Mouse (Mus musculus) heart, adult 2 months (tissue): Measurements from ENCODE around the gene Cldn7. TPM values are rescaled to one million over a fixed set of nuclear protein-coding genes. Genes with fewer than 3 reads are reported as not detected.

Experiments
- DNase-seq, 2 experiments: peaks; one replicate each; pipeline ENCODE4 v3.0.0; 2021
- H3K27ac ChIP-seq: fragments of 200-600 bp; 2 replicates; pipeline ENCODE4 v1.8.1; 2022
- H3K27me3 ChIP-seq: fragments of 200-500 bp; 2 replicates; pipeline ENCODE4 v1.6.1; 2012; ENCODE audit warnings: mild to moderate bottlenecking, low read length, inconsistent platforms, mixed read lengths; ENCODE audit not compliant: control insufficient read depth, insufficient read depth
- H3K36me3 ChIP-seq: fragments of 200-500 bp; 2 replicates; pipeline ENCODE4 v1.6.1; 2012; ENCODE audit warnings: low read length, inconsistent platforms; ENCODE audit not compliant: control insufficient read depth, insufficient read depth
- H3K4me1 ChIP-seq: fragments of 200-500 bp; 2 replicates; pipeline ENCODE4 v1.6.1; 2011; ENCODE audit warnings: low read length; ENCODE audit not compliant: control insufficient read depth, insufficient read depth
- H3K4me3 ChIP-seq: fragments of 200-600 bp; 2 replicates; pipeline ENCODE4 v1.8.1; 2022
- H3K79me2 ChIP-seq: fragments of 200-500 bp; replicated peaks from 2 replicates; pipeline ENCODE4 v1.6.1; 2012; ENCODE audit warnings: mild to moderate bottlenecking, inconsistent platforms, low read length, moderate library complexity, mixed read lengths; ENCODE audit not compliant: control insufficient read depth, insufficient read depth
- H3K9ac ChIP-seq: fragments of 200-500 bp; 2 replicates; pipeline ENCODE4 v1.6.1; 2012; ENCODE audit warnings: low read depth, mild to moderate bottlenecking, control low read depth, inconsistent platforms, low read length, mixed read lengths
- CTCF ChIP-seq: fragments of 200-600 bp; IDR thresholded peaks from 2 replicates; pipeline ENCODE4 v1.8.1; 2022; ENCODE audit warnings: antibody characterized with exemption, mild to moderate bottlenecking, moderate library complexity
- EP300 ChIP-seq: fragments of 200-500 bp; IDR thresholded peaks from 2 replicates; pipeline ENCODE4 v1.6.1; 2011; ENCODE audit warnings: low read depth, low read length, control low read depth; ENCODE audit not compliant: insufficient read depth
- POLR2A ChIP-seq: fragments of 200-500 bp; IDR thresholded peaks from 2 replicates; pipeline ENCODE4 v1.6.1; 2011; ENCODE audit warnings: mild to moderate bottlenecking, low read depth, low read length, control low read depth; ENCODE audit not compliant: insufficient read depth
- WGBS: fragments of 180-500 bp; shearing (Covaris S2); methylation state at CpG from one replicate; pipeline ENCODE4 v1.1.7; 2018; 5-methylcytosine and 5-hydroxymethylcytosine counted together
- intact Hi-C: fragments of 180-260 bp; cut with DNase I; formaldehyde crosslinking; loops from one replicate; pipeline ENCODE4 v1.15.1; 2025
- polyA plus RNA-seq: library from polyadenylated mRNA; depleted of rRNA; stranded (reverse); fragments of >200 nt; gene quantifications from 2 replicates; pipeline ENCODE4 v1.2.3, GENCODE M21; 2012
- total RNA-seq, 2 experiments: library from RNA; stranded (reverse); gene quantifications; 2 replicates each; pipeline ENCODE4 v1.2.3; 2021

The Cldn7 gene
- total and polyA plus RNA-seq, 3 experiments = 3.5 TPM; not detected in 2

- Histone ChIP-seq H3K27me3 (no peaks in the 10 kb centered on the region), H3K79me2 (0 out of 2 replicates have a peak, but pooled peaks cover 1% of the 10 kb centered on the region), H3K36me3 (peaks cover 3% of the 10 kb centered on the region), H3K9ac (peak overlapping the region; percentile 50), H3K4me1 (peaks cover 5% of the 10 kb centered on the region), H3K4me3 (no peak overlapping the region; the same call in 1 of the 2 replicates), H3K27ac (peak overlapping the region; percentile 90)
- TF ChIP-seq EP300 (no peak), POLR2A (no peak), CTCF (no peak)
- DNase-seq = peak in 1 of 2 experiments; percentile 60
- intact Hi-C loops = no loop called here
- 19% methylated on average over 5 of the region's 5 CpGs for WGBS
Measured at GRCm38 (mm10) chr11:69982877-69983276, 18.3 kb downstream of the Cldn7 start.

- intact Hi-C loops = no loop called here
- Histone ChIP-seq H3K27me3 (no peaks in the 10 kb centered on the region), H3K9ac (peak overlapping the region; percentile 50), H3K4me1 (peaks cover 5% of the 10 kb centered on the region), H3K36me3 (peaks cover 3% of the 10 kb centered on the region), H3K79me2 (0 out of 2 replicates have a peak, but pooled peaks cover 1% of the 10 kb centered on the region), H3K4me3 (no peak overlapping the region), H3K27ac (peak overlapping the region; percentile 90)
- DNase-seq = peak in 1 of 2 experiments; percentile 52
- no peak for TF ChIP-seq POLR2A
- TF ChIP-seq EP300 = 0 out of 2 replicates have a peak, but pooled peaks have one; percentile 19
- TF ChIP-seq CTCF = no peak
- 44% methylated on average over 4 of the region's 4 CpGs for WGBS
Measured at GRCm38 (mm10) chr11:69983377-69983776, 18.8 kb downstream of the Cldn7 start.

GRCm38 (mm10) chr11:69984431-69984830, 19.9 kb downstream of the Cldn7 start:
- intact Hi-C loops = no loop called here
- H3K79me2 ChIP-seq = 0 out of 2 replicates have a peak, but pooled peaks cover 1% of the 10 kb centered on the region
- H3K4me1 ChIP-seq = peaks cover 5% of the 10 kb centered on the region
- peak overlapping the region; percentile 90 for H3K27ac ChIP-seq
- 88% methylated on average over 8 of the region's 8 CpGs for WGBS
- DNase-seq = no peak
- H3K27me3 ChIP-seq = no peaks in the 10 kb centered on the region
- H3K36me3 ChIP-seq = peaks cover 7% of the 10 kb centered on the region
- no peak overlapping the region for H3K4me3 ChIP-seq
- no peak overlapping the region for H3K9ac ChIP-seq
- TF ChIP-seq EP300 (no peak), CTCF (no peak), POLR2A (no peak)

DNA sequence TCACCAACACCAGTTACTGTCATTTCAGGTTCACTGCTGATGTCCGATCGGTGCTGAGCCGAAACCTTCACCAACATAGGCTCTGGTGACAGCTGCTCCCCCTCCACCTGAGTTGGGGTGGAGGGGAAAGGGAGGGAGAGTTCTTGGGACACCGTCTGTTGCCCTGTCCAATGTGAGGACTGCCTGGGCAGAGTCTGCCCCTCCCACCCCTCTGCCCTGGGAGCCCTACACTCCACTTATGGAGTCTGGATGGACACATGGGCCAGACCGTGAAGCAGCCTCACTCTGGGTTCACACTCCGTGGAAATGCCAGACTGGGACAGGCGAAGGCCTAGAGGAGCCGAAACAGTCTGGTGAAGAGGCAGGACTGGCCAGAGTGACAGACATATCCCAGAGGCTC, 25.4 kb downstream of the Cldn7 start:
- no peaks in the 10 kb centered on the region for H3K27me3 ChIP-seq
- DNase-seq = no peak
- no peaks in the 10 kb centered on the region; the same call in none of the 2 replicates for H3K79me2 ChIP-seq
- intact Hi-C loops = loop anchor here (5.0 to 10.0 kb wide), 2 partner anchors 68 to 575 kb away; partner anchors contain the start of genes Eif5a and Kdm6b
- 78% methylated on average over 8 of the region's 8 CpGs for WGBS
- H3K4me1 ChIP-seq = peaks cover 5% of the 10 kb centered on the region
- H3K9ac ChIP-seq = no peak overlapping the region
- H3K36me3 ChIP-seq = peaks cover 23% of the 10 kb centered on the region
- TF ChIP-seq EP300 (no peak), POLR2A (no peak), CTCF (no peak)
- peak overlapping the region; percentile 87 for H3K27ac ChIP-seq
- H3K4me3 ChIP-seq = no peak overlapping the region

DNA sequence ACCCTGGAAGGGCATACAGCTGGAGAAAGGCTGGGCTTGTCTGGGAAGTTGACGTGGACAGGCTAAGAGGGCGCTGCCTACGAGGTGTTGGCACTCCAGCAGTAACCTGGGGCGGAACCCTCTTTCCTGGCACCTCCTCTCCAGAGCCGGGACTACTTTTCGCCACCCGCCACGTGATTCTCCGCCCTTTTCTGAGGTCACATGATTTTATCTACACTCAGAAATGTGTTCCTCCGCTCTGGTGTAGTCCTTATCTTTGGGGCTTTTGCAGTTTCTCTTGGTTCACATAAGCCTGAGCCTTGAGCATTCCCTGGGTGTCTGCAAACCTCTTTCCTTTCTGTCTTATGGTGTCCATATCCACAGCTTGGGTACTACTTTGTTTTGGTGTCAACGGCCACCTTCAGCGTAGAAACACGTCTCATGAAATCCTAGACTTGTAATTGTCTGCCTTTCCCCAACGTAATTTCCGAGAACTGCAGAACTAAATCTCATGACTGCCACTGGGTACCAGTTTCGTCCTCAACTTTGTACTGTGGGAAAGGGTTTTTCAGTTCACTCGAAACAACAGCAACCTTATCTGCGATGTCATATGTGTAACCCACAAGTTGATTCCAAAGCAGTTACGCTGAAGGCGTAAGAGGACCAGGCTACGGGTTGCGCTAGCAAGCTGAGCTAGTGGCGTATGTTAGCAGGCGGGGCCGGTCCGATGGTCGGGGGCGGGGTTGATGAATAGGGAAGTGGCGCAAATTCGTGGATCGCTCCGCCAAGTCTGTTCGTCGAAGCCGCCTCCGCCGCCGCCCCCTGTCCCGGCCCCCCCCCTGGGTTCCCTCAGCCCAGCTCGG, 26.5 kb downstream of the Cldn7 start, which contains the start of gene Gabarap:
TSS of gene Gabarap (plus strand) at position 294 of the 842 bp plus-strand sequence.
- intact Hi-C loops = loop anchor here (5.0 to 10.0 kb wide), 2 partner anchors 69 to 576 kb away; partner anchors contain the start of genes Eif5a and Kdm6b
- WGBS = under 1% methylated on average over 40 of the region's 40 CpGs

More for the DNA sequence above, 26.5 kb downstream of the Cldn7 start, which contains the start of gene Gabarap:
- H3K4me1 ChIP-seq = peaks cover 5% of the 10 kb centered on the region
- no peaks in the 10 kb centered on the region for H3K27me3 ChIP-seq
- TF ChIP-seq EP300 (peak; percentile 98), POLR2A (peak; percentile 95), CTCF (no peak)
- peaks cover 25% of the 10 kb centered on the region for H3K36me3 ChIP-seq
- peak within 1 kb of the TSS; percentile 87 for H3K27ac ChIP-seq
- peak within 1 kb of the TSS; percentile 83 for H3K9ac ChIP-seq
- DNase-seq = peak; percentile 95 to 96
- H3K79me2 ChIP-seq = peaks cover 1% of the 10 kb centered on the region
- peak within 1 kb of the TSS; percentile 87 for H3K4me3 ChIP-seq
